Mouse (Mus musculus) heart, postnatal 4 days (tissue): Measurements from ENCODE around the gene Mroh2a. TPM values are rescaled to one million over a fixed set of nuclear protein-coding genes. Genes with fewer than 3 reads are reported as not detected.

ENCODE experiments used
- DNase-seq: peaks from one replicate; pipeline ENCODE4 v3.0.0; 2021
- total RNA-seq, 2 experiments: library from RNA; stranded (reverse); gene quantifications; 2 replicates each; pipeline ENCODE4 v1.2.3; 2021

Gene Mroh2a
- total RNA-seq, 2 experiments from 2014 or later = 0.02 TPM; not detected in 1

DNA sequence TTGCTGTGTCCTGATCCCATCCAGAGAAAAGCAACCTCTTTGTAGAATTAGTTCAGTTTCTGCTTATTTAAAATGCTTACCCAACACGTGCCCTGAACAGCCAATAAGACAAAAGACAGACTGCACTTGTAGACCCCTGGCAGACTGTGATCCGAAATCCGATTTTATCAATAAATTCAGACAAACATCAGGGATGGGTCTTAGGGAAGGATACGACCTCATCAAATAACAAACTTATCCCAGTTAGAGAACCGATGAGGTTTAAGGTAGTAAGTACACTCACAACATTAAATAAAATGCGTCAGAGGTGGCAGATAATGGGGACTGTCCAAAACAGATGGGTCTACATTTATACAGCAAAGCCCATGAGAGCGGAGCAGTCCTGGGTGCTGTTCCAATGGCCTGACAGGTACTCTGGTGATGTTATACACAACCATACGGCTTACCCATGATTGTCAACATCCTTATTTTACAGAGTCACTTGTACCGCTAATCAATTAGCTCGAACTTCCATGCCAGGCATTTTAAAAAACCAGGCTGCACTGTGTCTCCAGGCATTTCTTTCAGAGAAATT is 49.8 kb downstream of the Mroh2a start:
- DNase-seq = peak; percentile 18

DNA sequence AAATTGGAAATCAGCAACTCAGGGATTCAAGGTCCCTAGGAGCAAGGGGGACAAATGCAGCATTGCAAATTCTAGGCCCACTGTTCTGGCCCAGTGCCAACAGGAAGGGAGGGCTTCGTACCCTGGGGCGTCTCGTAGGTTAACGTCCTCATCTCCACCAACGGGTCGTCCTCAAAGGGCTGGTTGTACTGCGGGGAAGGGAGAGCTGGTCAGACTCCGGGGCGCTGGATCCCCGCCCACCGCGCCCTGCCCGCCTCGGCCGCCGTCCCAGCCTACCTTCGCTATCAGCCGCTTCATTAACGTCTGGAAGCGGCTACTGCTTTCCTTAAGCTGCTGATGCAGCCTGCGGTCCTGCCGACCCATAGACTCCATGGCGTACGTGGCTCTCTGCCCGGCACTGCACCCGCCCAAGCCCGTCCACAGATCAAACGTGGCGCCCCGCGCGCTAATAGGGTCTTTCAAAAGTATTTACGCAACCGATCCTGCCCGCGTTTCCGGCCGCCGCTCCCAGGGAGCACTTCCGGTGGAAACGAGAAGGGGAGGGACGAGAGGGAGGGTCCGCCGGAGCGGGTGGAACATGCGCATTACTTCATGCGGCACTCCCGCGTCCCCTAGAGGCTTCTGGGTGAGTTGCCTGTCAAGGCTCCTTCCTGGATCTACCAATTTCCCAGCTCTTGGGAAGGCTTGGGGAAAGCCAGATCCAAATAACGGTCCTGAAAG is 50.5 kb downstream of the Mroh2a start, which contains the start of the genes Hjurp and Trpm8:
Gene Hjurp, minus strand, starts transcription at position 536 of the 720 bp plus-strand sequence.
Gene Trpm8, plus strand, starts transcription at position 564 of the 720 bp plus-strand sequence.
- DNase-seq = peak; percentile 100

DNA sequence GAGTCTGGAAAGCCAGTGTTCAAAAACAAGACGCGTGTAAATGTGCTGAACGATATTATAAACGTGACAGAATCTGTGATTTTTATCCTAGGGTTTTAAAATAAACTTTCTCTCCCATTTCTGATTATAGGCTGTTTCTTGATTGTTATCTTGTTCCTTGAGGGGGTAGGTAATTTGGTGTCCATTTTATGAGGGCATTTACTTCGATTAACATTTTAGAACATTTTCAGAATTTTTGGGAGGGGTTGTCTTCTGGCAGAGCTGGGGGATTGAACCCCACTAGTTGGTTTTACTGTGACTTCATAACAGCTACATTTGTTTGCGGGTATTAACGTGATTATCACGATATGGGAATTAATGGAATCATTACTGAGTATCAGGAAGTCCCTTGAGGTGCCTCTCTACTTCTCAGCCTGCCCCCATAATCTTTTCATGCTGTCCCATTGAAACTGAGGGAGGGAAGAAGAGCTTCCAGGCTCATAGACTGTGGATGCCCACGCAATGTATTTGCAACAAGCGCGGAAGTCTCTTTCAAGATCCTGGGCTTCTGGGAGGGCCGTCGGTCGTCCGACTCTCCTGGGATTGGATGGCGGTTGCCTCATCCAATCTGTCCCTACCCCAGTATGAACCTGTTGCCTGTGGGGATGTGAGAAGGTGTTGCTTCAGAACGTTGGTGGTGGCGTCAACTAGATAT is 51.2 kb downstream of the Mroh2a start:
- peak; percentile 28 for DNase-seq

DNA sequence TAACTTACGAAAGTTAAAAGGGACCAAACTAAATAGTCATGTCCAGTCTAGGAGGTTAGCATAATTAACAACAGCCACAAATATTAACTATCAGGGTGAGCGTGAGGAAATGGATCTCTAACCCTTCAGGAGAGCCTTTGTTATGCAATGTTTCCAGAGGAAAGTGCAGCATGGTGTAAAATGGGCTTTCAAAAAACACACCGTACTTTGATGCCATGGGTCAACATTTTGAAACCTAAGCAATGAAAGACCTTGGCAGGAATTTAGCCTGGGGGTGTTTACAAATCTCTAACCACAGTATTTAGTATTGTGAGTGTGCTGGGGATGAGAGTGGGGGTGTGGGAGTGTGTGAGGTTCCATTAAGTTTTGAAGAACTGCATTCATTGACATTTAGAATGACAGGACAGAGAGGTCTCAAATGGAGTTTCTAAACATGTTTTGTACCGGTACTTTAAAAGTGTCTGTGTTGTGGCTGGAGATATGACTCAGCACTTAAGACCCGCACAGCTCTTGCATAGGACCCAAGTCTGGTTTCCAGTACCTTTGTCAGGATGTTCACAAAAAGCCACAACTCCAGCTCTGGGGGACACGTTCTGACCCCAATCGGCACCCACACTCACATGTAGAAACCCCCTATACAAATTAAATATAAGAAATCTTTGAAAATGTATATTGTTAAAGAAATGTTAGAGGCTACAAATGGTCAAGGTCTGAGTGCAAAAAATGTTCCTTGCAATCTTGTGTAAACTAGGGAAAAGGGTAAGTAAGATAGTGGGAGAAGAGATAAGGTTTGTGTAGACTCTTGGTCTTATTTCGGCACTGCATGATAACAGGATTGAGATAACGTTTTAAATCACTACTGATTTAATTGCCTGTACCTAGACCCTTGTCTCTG is 52.6 kb downstream of the Mroh2a start:
- no peak for DNase-seq

DNA sequence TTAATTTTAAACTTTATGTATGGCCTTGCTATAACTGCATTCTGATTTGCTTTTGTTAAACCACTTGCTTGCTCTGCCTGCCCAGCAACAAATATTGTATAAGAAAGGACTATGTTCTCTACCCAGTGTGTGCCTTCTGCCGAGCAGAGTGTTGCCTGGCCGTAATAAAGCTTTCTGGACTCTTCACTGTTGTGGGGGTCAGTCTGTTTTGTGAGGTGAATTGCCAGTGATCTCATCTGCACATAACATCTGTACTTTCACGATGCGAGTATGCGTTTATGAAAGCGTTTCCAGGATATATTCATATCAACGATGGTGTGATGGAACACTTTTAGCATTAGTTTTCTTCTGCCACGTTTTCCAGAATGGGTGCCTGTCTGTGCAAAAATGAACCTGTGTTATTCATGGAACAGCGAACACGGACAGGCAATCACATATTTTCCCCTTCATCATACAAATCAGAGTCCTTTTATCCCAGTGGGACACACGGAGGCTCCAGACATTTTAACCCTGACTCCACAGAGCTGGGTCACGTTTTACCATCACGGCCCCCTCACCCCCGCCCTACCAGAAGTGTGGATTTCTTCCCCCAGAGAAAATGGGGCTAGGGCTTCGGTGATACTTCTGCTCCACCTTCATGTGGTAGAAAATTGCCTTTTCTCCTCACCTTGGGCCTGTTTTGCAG is 53.4 kb downstream of the Mroh2a start:
- no peak for DNase-seq

DNA sequence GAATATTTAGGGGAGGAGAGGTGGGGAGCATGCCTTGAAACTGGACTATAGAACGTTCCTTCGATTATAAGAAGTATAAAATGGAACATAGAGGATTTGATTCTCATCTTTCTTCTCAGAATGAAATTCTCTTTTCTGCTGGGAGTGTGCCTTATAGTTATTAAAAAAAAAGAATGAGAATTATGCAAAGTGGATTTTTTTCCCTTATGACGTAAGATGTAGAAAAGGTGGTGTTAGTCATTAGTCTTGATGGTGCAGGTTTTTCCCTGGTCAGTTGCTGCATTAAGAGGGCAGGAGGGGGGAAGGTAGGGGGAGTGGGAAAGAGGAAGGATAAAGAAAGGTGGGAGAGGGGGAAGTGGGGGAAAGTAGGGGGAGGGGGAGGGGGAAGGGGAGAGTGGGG is 55.5 kb downstream of the Mroh2a start:
- DNase-seq = no peak

DNA sequence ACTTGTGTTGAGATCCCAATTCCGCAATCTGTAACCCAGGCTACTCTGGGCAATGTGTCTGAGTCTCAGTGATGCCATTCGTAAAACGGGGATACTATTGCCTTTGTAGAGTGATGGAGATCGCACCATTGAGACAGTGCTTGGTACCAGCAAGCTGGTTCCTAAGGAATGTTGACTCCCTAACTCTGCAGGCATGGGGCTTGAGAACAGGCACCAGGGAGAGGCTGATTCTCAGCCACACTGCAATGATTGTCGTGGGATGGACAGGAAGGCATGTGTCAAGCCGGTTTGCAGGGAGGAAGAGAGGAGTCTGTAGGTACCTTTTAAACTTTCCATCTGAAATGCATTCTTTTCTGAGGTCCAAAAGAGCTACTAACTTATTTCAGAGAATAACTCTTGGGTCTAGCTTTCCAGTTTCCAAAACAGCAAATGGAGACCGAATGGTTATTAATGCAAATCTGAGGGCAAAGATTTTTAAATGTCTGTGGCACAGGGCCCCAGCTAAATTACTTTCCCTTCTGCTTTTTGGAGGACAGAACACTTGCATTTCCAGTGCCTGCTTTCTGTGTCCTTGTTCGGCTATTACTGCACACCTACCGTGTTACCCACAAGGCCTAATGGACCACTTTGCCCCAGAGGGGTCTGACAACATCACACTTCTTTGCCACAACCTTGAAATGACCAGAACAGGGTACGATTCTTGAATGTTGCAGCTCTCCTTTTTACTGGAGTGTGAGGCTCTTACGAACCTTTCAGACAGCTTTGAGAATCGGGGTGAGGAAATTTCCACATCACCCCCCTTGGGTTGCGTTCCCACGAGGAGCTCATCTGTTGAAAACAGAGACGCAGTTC is 56.8 kb downstream of the Mroh2a start:
- no peak for DNase-seq

DNA sequence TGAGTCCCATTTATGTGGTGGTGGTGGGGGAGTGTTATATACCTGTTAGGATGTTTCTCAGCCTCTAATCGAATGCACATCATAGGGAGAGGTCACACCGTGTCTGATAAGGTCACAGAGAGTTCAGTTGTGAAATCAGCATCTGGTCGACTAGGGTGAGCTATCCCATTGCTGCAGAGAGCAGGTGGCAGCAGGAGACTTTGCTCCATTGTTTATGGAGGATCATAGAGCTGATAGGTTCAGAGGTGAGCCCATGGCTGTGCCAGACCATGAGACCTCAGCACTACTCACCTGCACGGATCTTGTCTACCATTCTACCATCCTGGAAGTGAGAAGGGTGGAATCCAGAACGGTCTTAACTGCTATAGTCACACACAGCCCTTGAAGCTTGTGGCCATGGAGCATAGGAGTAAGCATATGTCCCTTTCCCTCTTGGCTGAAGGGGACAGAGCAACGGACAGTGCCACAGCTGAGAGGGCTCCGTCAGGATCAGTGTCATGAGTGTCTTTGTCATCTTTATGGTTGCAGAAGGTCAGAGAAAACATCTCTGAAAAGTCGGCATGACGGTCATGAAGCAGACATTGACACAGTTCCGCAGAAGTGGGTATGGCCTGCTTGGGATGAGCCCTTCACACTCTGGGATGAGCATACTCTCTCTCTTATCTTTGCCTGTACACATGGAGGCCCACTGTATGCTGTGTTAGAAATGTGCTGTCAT is 57.6 kb downstream of the Mroh2a start:
- no peak for DNase-seq

DNA sequence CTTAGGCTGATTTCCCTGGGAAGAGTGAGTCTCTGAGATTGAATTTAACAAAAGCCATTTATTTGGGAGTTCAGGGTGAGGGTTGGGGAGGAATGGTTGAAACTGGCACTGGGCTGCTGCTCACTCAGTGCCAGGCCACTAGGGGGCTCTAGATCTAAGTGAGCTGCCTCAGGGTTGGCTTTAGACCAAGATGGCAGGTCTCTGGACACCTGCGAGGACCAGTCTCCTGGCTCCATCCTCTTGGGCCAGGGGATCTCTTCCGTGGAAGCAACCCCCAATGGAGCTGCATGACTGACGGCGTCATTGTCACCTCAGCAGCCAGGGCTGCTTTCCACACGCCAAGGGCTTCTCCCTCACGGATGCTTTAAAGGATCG is 58.1 kb downstream of the Mroh2a start:
- no peak for DNase-seq

DNA sequence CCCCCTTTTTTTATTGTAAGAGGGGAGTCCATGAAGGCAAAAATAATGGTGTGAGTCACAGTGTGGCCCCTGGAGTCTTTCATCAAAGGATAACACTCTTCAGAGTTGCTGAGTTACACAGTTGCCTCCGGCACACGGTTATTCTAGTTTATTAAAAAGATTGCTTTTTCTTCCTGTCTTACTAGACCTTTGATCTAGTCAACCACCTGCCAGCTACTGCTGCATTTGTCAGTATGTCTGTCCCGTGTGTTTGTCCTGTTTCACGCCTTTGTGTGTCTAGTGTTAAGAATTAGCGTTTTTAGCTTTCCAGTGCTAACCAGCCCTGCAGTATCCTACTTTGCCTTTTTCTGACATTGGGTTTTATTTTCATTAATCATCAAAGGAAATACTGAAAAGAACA is 58.9 kb downstream of the Mroh2a start:
- DNase-seq = no peak

DNA sequence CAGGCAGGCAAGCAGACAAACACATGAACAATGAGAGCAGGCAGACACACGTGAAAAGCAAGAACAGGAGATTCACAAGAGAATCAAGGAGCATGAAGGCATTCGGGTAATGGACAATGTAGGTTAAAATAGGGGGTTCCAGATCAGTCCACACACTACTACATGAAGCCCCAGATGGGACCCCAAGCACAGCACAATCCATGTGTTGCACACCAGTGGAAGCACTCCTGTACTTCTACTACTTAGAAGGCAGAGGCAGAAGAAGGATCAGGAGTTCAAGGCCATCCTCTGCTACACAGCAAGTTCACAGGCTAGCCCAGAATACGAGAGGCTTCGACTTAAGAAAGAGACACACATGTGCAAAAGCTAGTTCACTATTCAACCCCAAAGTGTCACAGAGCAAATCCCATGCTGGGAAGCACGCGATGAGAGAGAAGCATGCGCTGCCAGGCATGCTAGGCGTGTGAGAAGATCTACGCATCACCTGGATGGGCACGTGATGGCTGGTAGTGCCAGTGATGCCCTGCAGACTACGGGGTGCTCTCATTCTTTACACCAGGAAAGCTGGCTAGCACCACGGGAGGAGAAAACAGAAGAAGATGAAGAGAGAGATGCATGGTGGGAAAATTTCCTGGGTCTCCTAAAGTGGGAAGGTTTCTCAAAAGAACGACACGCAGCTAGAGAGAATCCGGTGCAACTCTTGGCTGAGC is 59.5 kb downstream of the Mroh2a start:
- no peak for DNase-seq

DNA sequence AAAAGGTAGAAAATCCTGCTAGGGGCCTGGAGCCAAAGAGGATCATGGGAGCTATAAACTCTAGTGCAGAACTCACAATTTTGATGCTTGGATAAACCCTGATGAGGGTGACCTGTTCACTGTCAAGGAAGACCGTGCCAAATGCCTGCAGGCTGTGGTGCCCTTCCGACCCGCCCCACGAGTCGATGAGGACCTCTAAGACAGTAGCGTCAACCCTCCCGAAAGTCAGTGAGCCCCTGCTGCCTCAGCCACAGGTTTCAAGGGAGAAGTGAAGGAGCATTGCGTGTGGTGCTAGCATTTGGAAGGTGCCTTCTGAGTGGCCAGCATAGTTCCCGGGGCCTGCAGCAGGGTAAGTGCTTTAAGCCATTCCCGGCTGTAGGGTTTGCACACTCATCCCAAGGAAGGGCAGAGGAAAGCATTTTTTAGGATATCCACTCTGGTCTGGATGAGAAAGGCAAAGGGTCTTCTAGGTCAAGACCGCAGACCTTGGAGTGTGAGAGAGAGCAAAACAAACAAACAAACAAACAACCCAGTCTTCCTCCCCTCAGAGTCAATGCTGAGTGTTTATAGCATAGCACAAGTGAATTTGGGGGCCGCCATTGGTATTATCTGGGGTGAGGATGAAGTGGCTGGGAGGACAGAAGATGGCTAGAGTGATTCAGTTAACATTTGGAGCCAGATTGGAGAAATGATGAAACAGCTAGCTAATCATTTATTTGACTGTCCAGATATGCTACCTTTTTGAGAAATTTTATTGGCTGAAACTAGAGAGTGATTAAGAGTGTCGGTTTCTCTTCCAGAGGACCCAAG is 60.3 kb downstream of the Mroh2a start:
- no peak for DNase-seq

DNA sequence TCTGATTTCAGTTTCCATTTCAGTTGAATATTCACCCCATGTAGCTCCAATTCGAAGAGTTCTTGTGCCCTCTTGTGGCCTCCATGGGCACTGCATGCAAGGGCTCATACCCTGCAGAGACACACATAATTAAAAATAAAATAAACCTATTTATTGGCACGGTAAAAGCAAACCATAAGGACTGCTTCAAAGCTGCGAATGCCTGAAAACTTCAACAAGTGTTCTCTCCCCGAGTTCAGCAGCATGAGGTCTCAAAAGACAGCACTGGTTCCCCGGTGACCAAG is 60.9 kb downstream of the Mroh2a start:
- peak; percentile 74 for DNase-seq

DNA sequence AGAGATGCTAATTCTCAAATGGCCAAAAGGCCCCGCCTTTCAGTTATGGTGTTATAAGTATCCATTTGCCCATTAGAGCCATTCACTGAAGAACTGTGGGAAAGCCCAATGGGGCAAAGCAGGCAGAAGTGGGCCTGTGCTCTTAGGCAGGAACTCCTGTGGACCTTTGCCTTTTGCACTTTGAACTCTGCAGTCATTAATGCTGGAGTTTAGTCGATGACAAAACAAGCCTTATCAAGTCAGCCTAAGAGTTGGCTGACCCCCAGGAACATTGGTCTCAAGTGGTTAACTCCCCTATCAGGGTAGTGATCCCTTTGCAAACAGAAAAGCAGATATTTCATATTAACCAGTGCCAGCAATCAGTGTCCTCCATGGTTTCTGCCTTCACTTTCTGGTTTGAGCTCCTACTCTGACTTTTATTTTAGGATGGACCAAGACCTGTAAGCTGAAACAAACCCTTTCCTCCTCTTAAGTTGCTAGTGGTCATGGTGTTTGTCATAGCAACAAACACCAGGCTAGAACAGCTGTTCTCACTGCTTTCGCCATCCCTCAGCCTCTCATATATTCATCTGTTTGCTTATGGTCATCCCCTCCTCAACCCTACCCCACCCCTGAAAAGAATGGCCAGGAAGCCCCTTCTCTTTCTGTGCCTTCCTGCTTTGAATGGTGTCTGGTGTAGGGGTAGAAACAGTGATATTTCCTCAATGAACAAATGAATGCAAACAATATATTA is 61.4 kb downstream of the Mroh2a start:
- DNase-seq = no peak

DNA sequence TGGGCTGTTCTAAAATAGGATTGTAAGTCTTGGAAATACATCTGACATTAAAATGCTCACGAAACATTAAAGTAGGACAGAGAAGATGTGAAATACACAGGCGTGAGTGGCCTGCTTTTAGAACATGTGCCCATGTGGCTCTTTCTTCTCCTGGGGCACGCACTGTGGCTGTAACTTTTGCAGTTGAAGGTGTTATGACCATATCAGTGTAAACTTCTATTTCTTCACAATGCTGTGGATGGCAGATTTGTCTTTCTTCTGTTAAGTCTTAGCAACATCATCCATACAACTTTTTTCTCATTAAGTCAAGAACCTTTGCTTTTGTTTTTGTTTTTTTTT is 62.0 kb downstream of the Mroh2a start:
- DNase-seq = no peak

DNA sequence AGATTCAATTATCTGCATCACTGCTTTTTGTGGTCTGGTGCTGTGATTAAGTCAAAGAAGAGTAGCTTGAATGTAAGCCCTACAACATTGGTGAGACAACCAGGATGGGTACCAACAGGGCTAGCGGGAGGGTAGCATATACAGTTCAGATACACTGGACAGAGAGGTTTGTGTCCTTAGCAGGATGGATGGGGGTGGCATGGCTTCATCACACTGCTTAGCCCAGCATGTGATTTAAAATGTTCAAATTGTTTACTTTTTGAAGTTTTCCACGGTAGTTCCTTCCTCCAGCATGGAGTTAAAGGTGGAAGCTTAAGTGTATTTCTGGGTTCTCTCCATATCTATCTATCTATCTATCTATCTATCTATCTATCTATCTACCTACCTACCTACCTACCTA is 62.4 kb downstream of the Mroh2a start:
- DNase-seq = no peak

DNA sequence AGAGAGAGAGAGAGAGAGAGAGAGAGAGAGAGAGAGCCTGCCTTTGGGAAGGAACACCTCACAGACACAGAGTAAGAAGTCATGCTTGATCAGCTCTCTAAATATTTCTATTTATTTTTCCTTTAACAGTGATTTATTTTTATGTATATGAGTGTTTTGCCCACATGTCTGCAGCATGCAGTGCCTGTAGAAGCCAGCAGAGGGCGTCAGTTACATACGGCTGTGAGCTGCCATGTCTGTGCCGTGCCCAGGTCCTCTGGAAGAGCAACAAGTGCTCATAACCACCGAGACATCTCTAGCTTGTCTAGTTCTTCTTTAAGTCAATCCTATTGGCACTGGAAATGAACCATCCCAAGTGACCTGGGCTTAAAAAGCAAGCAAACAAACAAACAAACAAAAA is 63.1 kb downstream of the Mroh2a start:
- DNase-seq = peak; percentile 72

DNA sequence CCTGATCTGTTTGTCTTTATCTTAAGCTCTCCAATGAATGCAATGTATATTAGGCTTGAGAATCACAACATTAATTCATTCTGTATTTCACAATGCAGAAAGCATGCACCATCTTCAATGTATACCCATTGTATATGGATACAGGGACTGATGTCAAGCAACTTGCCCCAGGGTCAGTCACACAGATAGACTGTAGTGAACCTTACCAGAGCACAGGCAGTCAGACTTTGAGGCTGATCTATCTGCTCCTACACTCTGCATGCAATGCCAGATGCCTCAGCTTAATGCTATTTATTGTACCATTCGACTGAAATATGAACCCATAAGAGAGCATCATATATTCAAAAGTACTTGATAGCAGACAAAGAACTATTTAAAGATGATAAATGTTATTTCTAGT is 63.7 kb downstream of the Mroh2a start:
- DNase-seq = no peak
